Mouse (Mus musculus) small intestine, adult 2 months (tissue): ENCODE measurements around the gene Sspn.

ENCODE experiments used
- CTCF ChIP-seq: fragments of 200-500 bp; IDR thresholded peaks from 2 replicates; pipeline ENCODE4 v1.5.1; 2012; ENCODE audit warnings: low read depth, mild to moderate bottlenecking, control low read depth, inconsistent platforms, low read length, moderate library complexity, mixed read lengths; ENCODE audit not compliant: insufficient replicate concordance, insufficient read length; ENCODE audit errors: extremely low read depth
- POLR2A ChIP-seq: fragments of 200-500 bp; IDR thresholded peaks from 2 replicates; pipeline ENCODE4 v1.6.1; 2012; ENCODE audit warnings: low read depth, mild to moderate bottlenecking, control low read depth, inconsistent platforms, low read length, moderate library complexity

DNA sequence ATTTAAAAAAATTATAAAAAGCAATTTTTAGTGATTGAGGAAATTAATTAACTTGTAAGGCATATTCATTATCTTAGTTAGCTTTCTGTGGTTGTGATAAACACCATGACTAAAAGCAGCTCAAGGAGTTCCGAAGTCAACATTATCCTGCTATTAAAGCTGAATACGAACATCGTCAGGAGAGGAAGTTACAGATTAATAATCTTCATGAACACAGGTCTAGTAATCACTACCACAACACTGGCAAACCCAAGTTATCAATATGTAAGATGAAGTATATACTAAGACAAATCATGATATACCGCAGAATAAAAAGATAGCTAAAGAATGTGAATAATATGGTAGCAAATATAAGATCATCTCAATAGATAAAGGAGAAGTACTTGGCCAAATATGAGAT lies 50.9 kb downstream of the Sspn start:
- no peak for TF ChIP-seq POLR2A
- no peak for TF ChIP-seq CTCF
